11 mouse cellular contexts compared by ENCODE assay signal in the genomic region with DNA sequence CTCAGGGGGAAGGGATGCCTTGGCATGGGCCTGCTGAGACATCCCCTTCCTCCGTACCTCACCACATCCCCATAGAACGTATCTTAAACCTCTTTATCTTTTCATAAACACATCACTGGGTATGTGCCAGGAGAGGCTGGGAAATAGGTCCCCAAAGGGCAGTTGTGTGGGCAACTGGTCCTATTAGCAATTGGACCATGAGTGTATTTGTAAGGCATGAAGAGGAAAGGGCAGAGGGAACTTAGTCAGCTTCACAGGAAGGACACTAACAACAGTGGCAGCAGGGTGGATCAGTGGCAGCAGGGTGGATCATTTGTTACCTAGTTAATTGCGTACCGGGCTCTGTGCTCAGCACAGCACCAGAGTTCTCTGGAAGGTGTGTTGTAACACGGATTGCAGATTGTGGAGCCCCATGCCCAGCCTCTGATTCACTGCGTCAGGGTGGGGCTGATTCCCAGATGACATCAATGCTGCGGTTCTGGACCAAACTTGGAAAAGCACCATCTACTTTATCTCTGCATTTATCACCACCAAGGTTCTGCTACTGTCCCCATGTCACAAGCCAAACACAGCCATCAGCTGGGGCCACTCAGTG. TPM values are rescaled to one million over a fixed set of nuclear protein-coding genes. Genes with fewer than 3 reads are reported as not detected.
DNase-seq lines count a peak whose midpoint lies in the region; TF ChIP-seq lines count a peak whose summit lies in the region.
"Had no signal": no experiment of that assay in that cellular context is flagged by ENCODE, and none has a peak within 500 bp of the region (broad histone marks: within the 10 kb centered on the region; RNA-seq: fewer than 3 reads in every experiment).

No protein-coding gene starts in this region.

- H3K27me3 ChIP-seq in heart, embryonic 10.5 days (ENCODE audit: insufficient read depth, poor library complexity, severe bottlenecking) = 0 out of 2 replicates have a peak, but pooled peaks cover 6% of the 10 kb centered on the region
- H3K27me3 ChIP-seq: limb, embryonic 12.5 days had no signal

- H3K4me3 ChIP-seq in gastrocnemius, adult 2 months = no peak overlapping the region
- H3K4me3 ChIP-seq in heart, embryonic 10.5 days = no peak overlapping the region
- H3K4me3 ChIP-seq: erythroblast, embryonic 14.5 days; heart, adult 2 months; limb, embryonic 12.5 days had no signal

- no peak for TF ChIP-seq CTCF in gastrocnemius, adult 2 months (IDR thresholded peaks at IDR 0.05)

- peaks cover 33% of the 10 kb centered on the region for H3K4me1 ChIP-seq in heart, embryonic 10.5 days

- 61% methylated on average over 7 of the region's 7 CpGs for WGBS in heart, embryonic 10.5 days

- intact Hi-C loops in gastrocnemius, adult 2 months (cut with DNase I) = loop anchor here (2.0 kb wide), 1 partner anchor 21 kb away; no protein-coding TSS in a partner anchor
- intact Hi-C loops in left cerebral cortex, postnatal 10 days (cut with DNase I) = no loop called here

- H3K27ac ChIP-seq in gastrocnemius, adult 2 months = peak overlapping the region; percentile 86; the same call in 1 of the 2 replicates
- H3K27ac ChIP-seq in heart, embryonic 10.5 days = no peak overlapping the region

- no peaks in the 10 kb centered on the region for H3K36me3 ChIP-seq in heart, embryonic 10.5 days
- H3K36me3 ChIP-seq: limb, embryonic 12.5 days had no signal

- no peaks in the 10 kb centered on the region for H3K9me3 ChIP-seq in heart, embryonic 10.5 days
- H3K9me3 ChIP-seq: limb, embryonic 12.5 days had no signal

- no peak for DNase-seq in gastrocnemius, adult 2 months
- DNase-seq in gastrocnemius, postnatal 4 days (ENCODE audit: low spot score in 2 of 2) = no peak
- DNase-seq in 3134 (ENCODE audit: extremely low read depth, insufficient read length, low spot score) = peak; percentile 52
- DNase-seq in Muller cell, postnatal 12 days (ENCODE audit: inconsistent ontology term) = peak; percentile 51
- peak; percentile 57 for DNase-seq in fibroblast of lung, adult 2 months (ENCODE audit: low read depth)
- DNase-seq in left cerebral cortex, postnatal 10 days (ENCODE audit: extremely low spot score in 1 of 2, low spot score in 2 of 2) = no peak
- no peak for DNase-seq in kidney, postnatal 14 days
- DNase-seq in heart, embryonic 10.5 days (ENCODE audit: low spot score) = no peak

RNA-seq across cellular contexts. Expression of gene Rnf19b, which starts 22.1 kb away (rescaled TPM):
- total RNA-seq in gastrocnemius, adult 2 months (2021) = 10 to 100 TPM; 22.0 to 24.0 TPM
- 10 to 100 TPM; 16.0 to 18.0 TPM for total RNA-seq in gastrocnemius, postnatal 4 days (2021)
- total RNA-seq in left cerebral cortex, postnatal 10 days (2021) = 10 to 100 TPM; 71.6 to 85.4 TPM
- polyA plus RNA-seq in heart, embryonic 10.5 days (2016; fragmentation: Nextera tagmentation; extraction: Ambion mirVana) = 5.3 and 6.8 TPM in 2 replicates

RNA-seq across cellular contexts. Expression of gene Ak2, which starts 44.2 kb away (rescaled TPM):
- total RNA-seq in gastrocnemius, adult 2 months (2021) = 10 to 100 TPM; 27.8 to 31.3 TPM
- 10 to 100 TPM; 58.2 to 67.2 TPM for total RNA-seq in gastrocnemius, postnatal 4 days (2021)
- 10 to 100 TPM; 30.5 to 30.7 TPM for total RNA-seq in left cerebral cortex, postnatal 10 days (2021)
- polyA plus RNA-seq in heart, embryonic 10.5 days (2016; fragmentation: Nextera tagmentation; extraction: Ambion mirVana) = 189 and 215 TPM in 2 replicates

Comparison
In these comparisons a context has a peak if more than half of its experiments do, and no peak if none do; other contexts are left out.
1. DNase-seq: peak in 3134 (single experiment), Muller cell, postnatal 12 days (single experiment) and fibroblast of lung, adult 2 months (single experiment); none in gastrocnemius, adult 2 months (single experiment), gastrocnemius, postnatal 4 days (0 of 2), left cerebral cortex, postnatal 10 days (0 of 2), kidney, postnatal 14 days (single experiment) and heart, embryonic 10.5 days (single experiment).